Mouse (Mus musculus) forelimb bud, embryonic 11.5 days (tissue): ENCODE data around the gene Arpc2.

Source experiments
- DNase-seq: peaks from one replicate; pipeline ENCODE4 v3.0.0-alpha.2; 2012; ENCODE audit warnings: low read depth, low spot score

Arpc2 gene

DNA sequence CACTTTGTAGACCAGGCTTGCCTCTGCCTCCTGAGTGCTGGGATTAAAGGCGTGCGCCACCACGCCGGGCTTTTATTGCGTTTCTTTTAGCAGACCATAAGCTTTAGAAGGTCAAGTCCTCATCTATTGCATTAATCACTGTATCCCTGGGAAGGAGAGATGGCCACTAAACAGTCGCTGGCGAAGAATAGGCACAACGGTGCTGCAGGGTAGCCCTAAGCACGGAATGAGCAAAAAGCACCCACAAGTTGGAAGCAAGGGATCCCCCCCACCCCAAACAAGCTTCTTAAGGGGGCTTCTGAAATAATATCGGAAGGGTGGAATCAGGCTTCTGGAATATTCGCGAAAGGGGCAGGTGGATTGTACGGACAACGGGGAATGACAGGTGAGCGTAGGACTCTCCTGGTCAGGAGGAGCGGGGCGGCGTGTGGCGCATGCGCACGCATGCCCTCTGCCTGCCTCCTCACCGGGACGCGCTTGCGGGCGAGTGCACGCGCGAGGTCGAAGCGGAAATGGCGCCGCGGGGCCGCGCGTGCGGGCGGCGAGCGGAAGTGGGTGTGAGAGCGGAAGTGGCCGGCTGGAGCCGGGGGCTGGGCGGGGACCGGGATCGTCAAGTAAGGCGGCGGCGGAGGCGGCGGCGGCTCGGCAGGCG is at the start of gene Arpc2:
Gene Arpc2, plus strand, starts transcription at position 147 of the 652 bp plus-strand sequence.
- peak; percentile 96 for DNase-seq

DNA sequence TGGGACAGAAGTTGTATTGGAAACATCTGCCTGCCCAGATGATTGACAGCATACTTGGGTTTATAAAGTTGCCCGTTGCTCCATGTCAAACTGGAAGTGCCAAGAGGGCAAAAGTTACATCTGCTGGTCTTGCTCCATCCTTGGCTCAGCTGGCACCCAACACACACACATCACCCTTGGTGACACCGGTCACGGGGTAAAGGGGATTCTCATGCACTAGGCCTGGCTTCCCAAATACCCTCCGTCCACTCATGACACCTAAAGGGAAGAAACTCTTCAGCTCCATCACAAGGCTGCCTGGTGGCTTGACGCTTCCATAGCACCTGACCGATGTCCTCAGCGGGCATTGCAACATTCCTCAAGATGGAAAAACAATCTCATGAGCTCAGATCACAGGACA is 45.4 kb upstream of the Arpc2 start:
- DNase-seq, result no peak

DNA sequence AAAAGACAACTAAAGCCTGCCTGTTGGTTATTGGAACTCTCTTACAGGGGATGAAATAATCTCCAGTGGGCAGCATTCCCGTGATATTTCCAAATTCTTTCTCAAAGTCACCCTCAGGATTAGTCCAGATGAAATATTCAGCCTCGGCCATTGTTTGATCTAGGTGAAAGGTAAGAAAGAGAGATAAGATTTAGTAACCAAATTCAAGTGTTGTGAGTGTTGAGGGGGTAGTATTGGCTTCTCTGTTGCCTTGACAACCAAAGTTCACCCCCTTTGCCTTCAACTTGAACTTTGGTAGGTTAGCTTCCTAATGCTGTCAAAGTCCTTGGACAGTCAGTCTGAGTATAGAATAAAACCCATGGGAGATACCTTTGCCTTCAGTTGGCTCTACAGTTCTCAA is 43.2 kb upstream of the Arpc2 start:
- no peak for DNase-seq

DNA sequence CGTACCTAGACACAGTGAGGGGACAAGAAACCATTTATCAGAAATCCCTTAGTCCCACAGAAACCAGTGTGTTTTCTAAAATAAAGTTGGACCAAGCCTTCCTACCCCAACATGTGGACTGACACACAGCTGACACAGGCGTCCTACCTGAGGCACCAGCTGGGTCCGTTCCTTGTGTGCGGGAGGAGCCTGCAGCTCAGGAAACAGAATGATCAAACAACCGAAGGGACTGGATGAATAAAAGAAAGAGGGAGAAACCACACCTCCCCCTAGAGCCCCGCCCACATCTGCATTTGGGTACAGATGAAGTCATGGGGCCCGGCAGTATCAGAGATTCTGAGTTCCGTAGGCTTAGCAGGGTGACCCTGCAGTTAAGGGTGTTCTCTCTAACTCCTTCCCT is 41.4 kb upstream of the Arpc2 start, which contains the start of gene Cxcr1:
Gene Cxcr1, minus strand, starts transcription at position 187 of the 400 bp plus-strand sequence.
- DNase-seq, result no peak

DNA sequence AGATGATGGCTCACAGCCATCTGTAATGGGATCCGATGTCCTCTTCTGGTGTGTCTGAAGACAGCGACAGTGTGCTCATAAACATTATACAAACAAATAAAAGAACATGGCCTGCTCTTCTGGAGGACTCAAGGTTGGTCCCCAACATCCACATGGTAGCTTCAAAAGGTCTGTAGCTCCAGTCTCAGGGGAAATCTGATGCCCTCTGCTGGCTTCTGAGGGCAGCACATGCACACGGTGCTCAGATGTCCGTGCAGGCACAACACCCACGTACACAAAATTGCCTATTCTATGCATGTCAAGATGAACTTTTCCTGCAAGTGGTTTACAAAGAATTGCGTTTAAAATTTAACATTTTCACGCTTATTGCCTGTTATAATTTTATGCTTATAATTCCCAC is 39.9 kb upstream of the Arpc2 start:
- peak; percentile 34 for DNase-seq

DNA sequence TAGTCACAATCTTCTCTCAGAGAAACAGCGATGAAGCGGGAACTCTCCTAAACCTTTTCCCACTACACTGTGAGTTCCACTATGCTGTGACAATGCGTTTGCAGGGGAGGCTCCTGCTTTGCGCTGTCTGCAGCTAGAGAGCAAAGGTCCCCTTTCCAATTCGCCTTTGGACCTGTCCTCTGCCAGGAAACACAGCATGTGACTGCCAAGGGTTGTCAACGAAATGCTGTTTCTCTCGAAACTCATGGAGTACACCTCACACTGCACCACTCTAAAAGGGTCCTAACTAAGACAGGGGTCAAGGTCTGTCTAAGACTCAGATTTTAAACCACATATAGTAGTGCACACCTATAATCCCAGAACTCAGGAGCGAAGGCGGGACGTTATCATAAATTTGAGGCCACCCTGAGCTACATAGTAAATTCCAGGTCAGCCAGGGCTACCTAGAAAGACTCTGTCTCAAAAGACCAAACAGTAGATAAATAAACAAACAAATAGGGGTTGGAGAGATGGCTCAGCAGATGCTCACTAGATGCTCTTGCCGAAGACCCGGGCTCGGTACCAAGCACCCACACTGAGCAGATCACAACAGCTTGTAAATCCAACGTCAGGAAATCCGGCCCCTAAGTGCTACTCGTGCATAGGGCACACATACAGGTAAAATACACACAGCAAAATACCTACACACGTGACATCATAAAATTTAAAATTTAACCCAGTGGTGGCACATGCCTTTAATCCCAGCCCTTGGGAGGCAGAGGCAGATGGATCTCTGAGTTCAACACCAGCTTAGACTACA is 39.1 kb upstream of the Arpc2 start:
- DNase-seq, result no peak

DNA sequence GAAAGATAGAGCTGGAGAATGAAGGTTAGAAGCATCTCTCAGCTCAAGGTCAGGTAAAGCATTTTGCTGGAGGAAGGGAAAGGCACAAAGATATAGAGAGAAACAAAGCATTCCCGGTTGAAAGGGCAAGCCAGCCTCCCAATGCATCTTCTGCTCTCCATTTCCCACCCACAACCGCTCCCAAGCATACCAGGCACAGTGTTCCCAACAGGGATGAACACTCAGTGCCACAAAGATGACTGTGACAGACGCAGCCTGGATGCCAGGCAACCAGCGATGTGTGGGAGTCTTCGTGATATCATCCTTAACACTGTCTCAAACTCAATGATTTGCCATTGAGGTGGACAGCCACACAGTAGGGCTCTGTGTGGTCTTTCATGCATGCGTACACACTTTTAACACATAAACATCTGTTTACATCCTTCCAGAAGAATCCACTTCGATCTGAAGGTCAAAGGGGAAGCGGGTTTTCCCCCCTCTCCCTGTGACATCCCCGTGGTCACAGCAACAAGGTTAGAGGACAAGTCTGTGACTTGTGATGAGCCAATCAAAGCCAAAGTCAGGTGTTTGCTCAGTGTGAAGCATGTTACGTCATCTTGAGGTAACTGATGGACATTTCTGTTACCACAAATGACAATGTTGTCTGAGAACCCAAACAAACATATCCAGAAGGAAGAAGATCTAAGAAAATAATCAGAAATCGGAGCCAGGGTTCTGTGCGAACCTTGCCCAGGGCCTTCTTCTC is 38.0 kb upstream of the Arpc2 start:
- no peak for DNase-seq

DNA sequence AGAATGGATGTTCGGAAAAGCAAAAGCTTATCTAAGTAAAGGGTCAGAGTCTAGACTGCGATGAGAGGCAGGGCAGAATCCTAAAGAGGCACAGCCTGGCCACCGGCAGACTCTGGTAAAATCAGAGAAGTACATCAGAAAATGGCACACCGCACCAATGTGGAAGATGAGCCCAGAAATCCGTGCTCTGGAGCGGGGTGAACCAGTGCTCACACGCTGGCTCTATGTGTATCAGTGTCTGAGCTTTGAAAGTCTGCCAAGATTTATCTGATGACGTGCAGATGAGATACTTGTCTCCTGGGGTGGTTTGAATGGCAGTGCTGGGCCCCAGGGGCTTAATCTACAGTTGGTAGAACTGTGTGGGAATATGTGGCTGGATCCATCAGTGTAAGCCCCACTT is 36.8 kb upstream of the Arpc2 start:
- DNase-seq, result no peak

DNA sequence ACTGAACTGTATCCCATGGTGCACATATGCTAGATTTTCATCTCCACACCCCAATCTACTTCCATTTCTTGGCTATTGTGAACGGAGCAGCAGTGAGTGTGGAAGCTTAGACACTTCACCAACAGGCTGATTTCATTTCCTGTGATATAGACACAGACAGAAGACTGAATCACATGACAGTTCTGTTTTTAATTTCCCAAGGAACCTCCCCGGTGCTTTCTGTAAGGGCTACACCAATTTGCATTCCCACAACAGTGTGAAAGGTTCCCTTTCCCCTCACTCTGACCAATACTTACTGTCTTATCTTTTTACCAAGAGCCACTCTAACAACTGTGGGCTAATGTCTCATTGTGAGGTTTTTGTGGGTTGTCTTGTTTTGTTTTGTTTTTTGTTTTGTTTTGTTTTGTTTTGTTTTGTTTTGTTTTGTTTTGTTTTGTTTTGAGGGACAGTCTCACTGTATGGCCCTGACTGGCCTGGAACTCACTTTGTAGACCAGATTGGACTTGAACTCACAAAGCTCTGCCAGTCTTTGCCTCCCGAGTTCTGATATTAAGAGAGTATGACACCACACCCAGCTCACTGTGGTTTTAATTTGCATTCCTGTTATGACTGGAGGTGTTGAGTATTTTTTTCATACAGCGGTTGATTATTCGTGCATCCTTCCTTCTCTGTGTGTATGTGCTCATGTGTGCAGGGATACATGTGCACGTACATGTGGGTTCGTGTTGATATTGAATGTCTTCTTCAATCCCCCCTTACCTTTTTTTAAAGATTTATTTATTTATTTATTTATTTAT is 34.6 kb upstream of the Arpc2 start:
- DNase-seq, result no peak

DNA sequence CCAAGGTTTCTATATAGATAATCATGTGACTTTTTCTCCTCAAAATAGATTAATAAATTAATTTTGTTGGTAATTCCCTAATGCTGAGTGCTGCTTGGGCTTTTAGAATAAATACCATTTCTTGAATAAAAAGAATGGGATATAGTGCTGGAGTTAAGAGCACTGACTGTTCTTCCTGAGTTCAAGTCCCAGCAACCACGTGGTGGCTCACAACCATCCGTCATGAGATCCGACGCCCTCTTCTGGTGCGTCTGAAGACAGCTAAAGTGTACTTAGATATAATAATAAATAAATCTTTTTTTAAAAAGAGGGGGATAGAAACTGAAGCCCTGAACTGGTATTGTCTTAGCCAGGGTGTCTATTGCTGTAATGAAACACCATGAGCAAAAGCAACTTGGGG is 32.4 kb upstream of the Arpc2 start:
- no peak for DNase-seq

DNA sequence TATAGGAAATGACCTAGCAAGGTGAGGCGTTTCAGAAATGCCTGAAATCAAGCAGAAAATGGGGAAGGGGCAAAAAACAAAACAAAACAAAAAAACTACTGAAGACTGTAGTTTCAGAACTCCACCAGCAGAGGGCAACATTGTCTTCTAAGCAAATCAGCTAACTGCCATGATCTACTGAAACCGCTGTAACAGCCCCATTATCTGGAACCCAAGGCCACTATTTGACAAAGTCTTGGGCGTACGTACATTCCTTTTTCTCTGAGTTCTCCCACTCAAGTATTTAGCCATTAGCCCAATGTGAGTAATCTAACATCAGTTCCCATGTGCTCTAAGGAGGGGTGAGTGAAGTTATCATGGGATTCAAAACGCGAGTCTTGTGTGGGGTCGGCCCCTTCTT is 30.0 kb upstream of the Arpc2 start:
- DNase-seq, result peak; percentile 52

DNA sequence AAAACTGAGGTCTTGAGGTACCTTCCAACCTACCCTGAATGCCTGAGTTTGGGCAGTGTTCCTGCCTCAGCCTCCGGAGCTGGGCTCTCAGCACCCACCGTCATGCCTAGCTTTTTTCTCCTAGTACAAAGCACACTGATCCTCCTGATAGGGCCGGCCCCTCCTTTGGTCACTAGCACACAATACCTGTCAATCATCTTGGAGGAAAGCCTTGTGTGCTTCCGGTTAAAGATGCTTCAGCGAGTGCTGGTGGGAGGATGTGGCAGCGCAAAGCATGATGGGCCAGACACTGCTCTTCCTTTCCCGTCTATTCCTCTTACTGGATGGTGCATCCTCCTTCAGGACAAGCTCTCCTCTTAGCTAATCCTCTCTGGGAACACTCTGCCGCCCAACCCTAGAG is 29.2 kb upstream of the Arpc2 start:
- DNase-seq, result no peak

DNA sequence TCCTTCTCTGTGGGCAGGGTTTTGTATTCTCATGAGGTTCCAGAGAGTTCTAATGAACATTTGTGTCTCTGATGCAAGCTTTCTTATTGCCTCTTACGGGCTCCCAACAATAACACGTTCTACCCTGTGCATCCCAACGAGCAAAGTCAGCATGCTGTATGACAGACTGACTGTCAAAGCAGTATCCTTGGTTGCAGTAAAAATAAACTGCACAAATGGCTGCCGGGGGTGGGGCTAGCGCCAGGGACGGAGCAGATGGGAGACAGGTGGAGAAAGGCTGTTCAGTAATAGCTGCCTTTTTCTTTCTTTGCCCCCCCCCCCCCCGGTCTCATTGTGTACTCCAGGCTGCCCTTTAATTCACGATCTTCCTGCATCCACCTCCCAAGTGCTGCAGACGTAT is 28.0 kb upstream of the Arpc2 start:
- no peak for DNase-seq

DNA sequence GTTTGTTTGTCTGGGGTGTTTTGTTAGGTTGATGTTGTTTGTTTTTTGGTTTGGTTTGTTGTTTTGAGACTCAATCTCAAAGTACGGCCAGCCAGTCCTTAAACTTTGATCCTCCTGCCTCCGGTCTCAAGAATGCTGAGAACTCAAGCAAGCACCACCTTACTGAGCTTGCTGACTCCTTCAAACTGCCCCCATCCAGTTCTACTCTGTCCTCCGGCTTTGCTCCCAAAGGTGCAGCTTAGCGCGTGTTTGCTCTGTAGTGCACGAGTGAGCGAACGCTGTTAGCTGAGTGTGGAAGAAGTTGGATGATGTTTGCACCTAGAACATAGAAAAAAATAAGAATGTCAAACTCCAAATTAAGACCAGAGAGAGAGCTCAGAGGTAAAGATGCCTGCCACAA is 26.9 kb upstream of the Arpc2 start:
- DNase-seq, result no peak

DNA sequence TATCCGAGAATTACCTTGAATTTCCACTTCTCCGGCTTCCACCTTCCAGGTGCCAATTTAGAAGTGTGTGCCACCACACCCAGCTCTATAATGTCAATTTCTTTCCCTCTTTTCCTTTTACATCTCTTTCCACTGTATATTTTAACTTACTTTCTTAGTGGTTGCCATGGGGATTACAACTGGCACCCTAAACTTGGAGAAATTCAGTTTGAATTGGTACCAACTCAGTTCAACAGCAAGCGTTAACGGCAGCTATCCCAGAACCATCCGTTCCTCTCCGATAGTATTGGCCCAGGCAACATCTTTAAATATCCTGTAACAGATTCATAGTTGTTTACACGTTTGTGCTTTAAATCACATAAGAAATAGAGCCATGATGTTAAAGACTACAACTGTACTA is 16.0 kb upstream of the Arpc2 start:
- no peak for DNase-seq

DNA sequence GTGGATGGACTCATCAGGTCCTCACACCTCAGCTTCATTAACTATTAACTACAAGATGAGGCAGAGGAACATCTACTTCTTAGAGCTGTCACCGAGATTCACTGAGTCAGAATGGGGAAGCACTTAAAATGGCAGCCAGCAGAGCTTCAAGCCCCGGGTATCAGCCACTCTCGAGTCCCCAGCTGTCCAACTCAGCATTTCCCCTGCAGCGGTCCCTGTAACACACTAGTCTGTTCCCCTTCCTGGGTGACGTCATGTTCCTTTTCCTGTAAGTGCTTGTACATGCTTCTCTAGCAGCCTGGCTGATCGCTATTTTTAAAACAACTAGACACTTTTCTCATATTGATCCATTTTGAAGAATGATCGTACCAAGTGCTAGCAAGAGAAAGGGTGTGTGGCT is 8.6 kb upstream of the Arpc2 start:
- no peak for DNase-seq

DNA sequence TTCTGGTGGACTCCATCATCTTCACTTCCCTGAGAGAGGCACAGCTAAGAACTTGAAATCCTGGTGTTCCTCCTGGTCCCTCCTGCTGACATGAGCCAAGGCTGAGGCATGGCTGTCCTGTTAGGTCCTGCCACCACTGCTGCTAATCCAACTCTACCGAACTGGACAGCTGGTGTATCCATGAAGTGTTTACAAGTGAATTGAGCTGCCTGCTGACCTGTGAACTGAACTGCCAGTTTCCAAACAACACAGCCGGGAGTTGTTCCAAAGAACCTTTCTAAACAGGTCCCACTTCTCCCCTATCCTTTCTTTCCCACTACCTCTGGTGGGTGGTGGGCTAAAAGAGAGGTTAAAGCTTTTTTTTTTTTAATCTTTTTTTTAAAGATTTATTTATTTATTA is 5.9 kb upstream of the Arpc2 start:
- DNase-seq, result no peak

DNA sequence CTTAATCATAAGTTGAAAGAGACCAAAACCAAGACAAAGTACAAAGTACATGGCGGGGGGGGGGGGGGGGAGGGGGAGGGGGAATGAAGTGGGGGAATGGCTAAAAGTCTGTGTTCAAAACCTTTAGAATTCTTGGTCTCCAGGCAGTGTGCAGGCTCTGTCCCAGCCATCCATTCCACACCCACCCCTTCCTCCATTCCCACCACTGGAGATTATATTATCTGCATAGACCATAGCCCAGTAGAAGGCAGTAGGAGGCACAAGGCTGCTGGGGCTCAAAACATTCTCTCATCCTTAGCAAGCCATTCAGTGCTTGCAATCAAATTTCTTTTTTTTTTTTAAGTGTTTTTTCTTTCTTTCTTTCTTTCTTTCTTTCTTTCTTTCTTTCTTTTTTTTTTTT is 4.9 kb upstream of the Arpc2 start:
- no peak for DNase-seq

DNA sequence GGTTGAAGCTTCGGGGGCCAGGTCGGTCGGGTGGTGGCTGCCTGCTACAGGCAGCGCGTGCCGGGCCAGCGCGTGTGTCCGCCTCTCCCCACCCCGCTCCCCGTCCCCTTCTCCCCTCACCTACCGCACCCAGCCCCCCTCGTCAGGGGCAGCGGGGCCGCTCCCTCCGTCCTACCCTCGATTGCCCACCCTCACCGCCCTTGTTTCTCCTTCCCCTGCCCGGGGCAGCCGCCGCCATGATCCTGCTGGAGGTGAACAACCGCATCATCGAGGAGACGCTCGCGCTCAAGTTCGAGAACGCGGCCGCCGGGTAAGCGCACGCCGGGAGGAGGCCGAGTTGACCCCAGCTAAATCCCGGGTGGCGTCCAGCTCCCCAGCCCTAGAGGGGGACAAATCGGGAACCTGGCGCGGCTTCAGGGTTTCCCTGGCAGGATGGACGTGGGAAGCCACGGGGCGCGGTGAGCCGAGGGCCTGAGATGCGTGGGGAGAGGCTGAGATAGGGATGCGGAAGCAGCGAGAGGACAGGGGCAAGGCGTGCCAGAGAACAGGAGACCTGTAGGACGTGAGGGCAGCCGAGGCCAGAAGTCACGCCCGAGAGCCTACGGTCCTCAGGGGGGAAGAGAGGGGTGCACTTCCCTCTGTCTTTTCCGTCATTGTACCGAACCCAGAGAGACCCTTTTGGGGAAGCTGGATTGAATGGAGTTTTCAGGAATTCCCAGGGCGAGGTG is 870 bp downstream of the Arpc2 start:
- no peak for DNase-seq

DNA sequence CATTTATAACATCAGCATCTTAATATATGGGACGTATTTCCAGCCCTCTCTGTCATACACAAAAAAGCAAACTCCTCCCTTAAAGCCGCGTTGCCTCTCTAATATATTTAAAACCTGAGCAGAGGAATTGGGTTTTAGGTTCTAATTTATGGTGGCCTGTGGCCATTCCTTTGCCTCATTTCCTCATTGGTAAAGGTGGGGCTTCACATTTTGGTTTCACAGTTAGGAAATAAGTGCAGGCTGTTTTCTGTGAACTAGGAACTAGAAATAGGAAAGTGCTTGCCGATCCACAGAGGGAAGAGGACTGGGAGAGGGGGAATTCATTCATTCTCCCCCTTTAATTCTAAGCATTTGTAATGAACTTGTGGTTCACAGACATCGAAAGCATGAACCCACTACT is 1.8 kb downstream of the Arpc2 start:
- DNase-seq, result no peak

DNA sequence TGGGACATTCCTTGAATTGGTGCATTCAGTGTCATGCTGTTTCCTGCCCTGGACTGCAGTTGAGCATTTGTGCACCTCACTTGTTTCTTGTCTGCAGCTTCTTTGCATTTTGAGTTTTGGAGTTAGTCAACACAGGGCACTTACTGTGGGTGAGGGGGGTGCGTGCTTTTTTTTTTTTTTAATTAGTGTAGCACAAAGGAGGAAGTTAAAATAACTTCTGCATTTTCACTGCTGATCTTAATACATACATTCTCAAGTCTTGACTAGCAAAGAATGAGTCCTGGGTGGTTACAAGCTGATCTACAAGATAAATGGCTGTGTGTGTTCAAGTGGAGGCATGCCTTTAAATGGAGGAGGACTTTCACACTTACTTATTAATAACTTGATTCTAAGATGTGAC is 2.3 kb downstream of the Arpc2 start:
- DNase-seq, result no peak
